Mouse (Mus musculus): ENCODE measurements around the gene Ap2b1. TPM values are rescaled to one million over a fixed set of nuclear protein-coding genes. Genes with fewer than 3 reads are reported as not detected.

The Ap2b1 gene
- polyA plus RNA-seq, 1 experiment, result 130 TPM

DNA sequence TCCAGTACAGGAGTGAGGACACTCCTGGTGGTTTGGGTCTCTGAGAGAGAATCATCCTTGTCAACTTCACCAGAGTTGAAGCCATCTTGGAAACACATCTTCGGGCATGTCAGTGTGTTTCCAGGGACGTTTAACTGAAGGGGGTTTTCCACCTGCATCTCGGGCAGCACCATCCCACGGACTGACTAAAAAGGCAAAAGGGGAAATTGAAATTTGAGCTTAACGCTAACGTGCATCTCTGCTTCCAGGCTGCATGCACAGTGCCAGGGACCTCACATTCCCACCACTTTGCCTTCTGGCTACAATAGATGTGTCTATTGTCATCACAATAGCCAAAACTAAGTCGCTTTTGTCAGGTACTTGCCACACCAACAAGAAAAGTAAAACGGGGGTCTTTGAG is 109.4 kb downstream of the Ap2b1 start:
- H3K4me3 ChIP-seq (ENCODE audit: insufficient read depth, low read length), result no peak overlapping the region
- H3K4me1 ChIP-seq (ENCODE audit: control insufficient read depth, insufficient read depth, low read length), result peaks cover 14% of the 10 kb centered on the region
- H3K27ac ChIP-seq (ENCODE audit: insufficient read depth, low read length), result no peak overlapping the region
- TF ChIP-seq POLR2A (IDR thresholded peaks at IDR 0.05; ENCODE audit: extremely low read depth, insufficient read depth, low read length) (no peak), CTCF (IDR thresholded peaks at IDR 0.05; ENCODE audit: extremely low read depth, insufficient read depth, low read length) (no peak)

DNA sequence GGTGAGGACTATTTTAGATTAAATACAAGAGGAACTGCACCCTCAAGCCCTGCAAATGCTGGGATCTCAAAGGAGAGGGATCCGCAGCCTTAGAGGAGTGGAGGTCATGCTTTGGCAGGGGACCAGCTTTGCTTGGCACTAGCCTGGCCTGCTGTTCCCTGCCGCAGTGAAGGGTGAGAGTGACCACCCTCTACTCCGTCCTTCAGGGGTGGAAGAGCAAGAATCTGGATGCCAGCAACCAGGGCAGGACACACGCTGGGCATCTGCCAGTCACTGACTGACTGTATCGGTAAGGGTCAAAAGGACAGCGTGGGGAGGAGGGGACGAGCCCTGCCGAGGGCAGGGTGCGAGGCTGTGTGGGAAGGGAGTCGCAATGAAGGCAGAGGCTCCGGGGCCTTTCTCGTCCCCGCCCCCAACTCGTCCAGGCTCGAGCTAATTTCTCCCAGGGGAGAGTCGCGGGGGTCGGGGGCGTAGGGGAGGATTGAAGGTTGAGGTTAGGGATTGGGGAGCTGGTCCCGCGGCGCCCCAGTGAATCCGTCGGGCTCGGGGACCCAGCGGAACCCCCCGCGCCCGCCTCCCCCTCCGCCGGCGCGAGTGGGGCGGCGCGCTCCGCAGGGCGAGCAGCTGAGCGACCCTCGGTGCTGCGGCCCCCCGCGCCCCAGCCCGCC is 110.4 kb downstream of the Ap2b1 start, which contains the start of gene Rasl10b:
Rasl10b (plus strand) TSS at position 51 of the 668 bp plus-strand sequence.
- no peak for TF ChIP-seq CTCF (IDR thresholded peaks at IDR 0.05; ENCODE audit: extremely low read depth, insufficient read depth, low read length)
- TF ChIP-seq POLR2A (IDR thresholded peaks at IDR 0.05; ENCODE audit: extremely low read depth, insufficient read depth, low read length), result no peak
- Histone ChIP-seq H3K4me3 (ENCODE audit: insufficient read depth, low read length) (peak within 1 kb of the TSS; percentile 57), H3K27ac (ENCODE audit: insufficient read depth, low read length) (peak within 1 kb of the TSS; percentile 63), H3K4me1 (ENCODE audit: control insufficient read depth, insufficient read depth, low read length) (peaks cover 16% of the 10 kb centered on the region)

DNA sequence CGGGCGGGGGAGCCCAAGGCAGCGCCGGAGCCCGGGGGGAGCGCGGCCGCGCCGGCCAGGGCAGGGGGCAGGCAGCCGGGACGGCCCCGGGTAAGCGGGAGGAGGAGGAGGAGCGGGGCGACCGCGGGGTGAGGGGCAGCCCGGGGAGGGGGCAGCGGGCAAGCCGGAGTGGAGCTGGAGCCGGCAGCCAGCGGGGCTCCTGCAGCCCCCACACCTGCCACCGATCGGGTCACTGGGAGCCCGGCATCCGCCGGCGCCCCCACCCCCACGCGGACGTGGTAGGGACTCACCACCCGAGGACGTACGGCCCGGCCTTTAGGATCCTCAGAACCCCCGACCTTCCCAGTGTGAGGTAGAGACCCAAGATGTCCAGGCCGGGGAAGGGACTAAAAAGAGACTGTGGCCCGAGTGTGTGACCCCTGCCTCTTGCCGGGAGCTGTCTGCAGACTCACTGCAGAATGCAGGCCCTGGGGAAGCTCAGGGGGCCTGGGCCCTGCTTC is 111.0 kb downstream of the Ap2b1 start:
- TF ChIP-seq CTCF (IDR thresholded peaks at IDR 0.05; ENCODE audit: extremely low read depth, insufficient read depth, low read length) (no peak), POLR2A (IDR thresholded peaks at IDR 0.05; ENCODE audit: extremely low read depth, insufficient read depth, low read length) (no peak)
- Histone ChIP-seq H3K27ac (ENCODE audit: insufficient read depth, low read length) (peak overlapping the region; percentile 63), H3K4me1 (ENCODE audit: control insufficient read depth, insufficient read depth, low read length) (peaks cover 16% of the 10 kb centered on the region), H3K4me3 (ENCODE audit: insufficient read depth, low read length) (peak overlapping the region; percentile 57)

DNA sequence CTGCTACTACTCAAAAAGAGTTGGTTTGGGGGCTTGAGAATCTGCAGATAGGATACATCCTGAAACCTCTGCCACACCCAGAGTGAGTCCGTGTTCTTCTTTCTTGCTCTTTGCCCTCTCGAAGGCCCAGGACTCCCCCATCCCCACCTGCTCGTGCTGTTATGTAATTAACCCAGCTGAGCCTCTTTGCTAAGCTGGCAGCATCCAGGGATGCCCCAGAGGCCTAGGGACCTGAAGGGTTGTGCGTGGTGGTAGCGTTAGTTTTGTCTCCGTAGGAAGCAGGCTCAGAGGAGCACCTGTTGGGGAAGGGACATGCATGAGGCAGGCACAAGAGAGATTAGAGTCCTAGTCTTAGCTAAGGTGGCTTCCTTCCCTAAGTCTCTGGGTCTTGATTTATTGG is 111.7 kb downstream of the Ap2b1 start:
- peak overlapping the region; percentile 57 for H3K4me3 ChIP-seq (ENCODE audit: insufficient read depth, low read length)
- peak overlapping the region; percentile 63; the same call in 1 of the 2 replicates for H3K27ac ChIP-seq (ENCODE audit: insufficient read depth, low read length)
- peaks cover 16% of the 10 kb centered on the region for H3K4me1 ChIP-seq (ENCODE audit: control insufficient read depth, insufficient read depth, low read length)
- TF ChIP-seq CTCF (IDR thresholded peaks at IDR 0.05; ENCODE audit: extremely low read depth, insufficient read depth, low read length) (no peak), POLR2A (IDR thresholded peaks at IDR 0.05; ENCODE audit: extremely low read depth, insufficient read depth, low read length) (no peak)

DNA sequence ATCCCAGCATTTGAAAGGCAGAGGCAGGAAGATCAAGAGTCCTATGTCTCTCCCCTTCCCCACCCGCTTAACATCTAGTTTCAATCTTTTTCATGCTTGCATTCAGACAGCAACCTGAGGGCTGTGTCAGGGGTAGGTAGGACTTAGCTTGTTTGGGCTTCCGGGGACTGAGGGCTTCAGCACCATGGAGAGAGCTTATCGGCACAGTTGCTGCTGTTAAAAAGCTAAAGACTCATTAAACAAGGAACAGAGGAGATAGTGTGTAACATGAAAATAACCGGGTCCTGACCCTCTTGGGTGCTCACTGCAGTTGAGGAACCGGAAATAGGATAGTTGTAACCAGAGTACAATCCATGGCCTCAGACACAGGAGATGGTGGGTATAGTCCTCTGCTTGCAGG is 118.3 kb downstream of the Ap2b1 start:
- no peak overlapping the region for H3K4me3 ChIP-seq (ENCODE audit: insufficient read depth, low read length)
- H3K4me1 ChIP-seq (ENCODE audit: control insufficient read depth, insufficient read depth, low read length), result peaks cover 11% of the 10 kb centered on the region
- TF ChIP-seq POLR2A (IDR thresholded peaks at IDR 0.05; ENCODE audit: extremely low read depth, insufficient read depth, low read length) (no peak), CTCF (IDR thresholded peaks at IDR 0.05; ENCODE audit: extremely low read depth, insufficient read depth, low read length) (no peak)
- no peak overlapping the region for H3K27ac ChIP-seq (ENCODE audit: insufficient read depth, low read length)

DNA sequence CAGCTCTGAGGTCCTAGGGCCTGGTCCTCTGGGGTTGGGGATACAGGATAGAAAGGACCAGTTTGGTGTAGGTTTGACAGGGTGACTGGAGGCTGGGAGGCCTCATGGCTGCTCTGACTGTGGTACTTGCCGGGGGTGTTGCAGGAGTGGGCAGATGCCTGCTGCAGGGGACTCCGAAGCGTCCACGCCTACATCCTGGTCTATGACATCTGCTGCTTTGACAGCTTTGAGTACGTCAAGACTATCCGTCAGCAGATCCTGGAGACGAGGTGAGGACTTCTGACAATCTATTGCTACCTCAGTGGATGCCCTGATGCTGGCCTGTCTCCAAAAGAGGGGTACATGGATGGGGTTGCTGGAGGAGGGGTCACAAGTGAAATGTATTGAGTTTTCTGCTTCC is 118.9 kb downstream of the Ap2b1 start:
- TF ChIP-seq CTCF (IDR thresholded peaks at IDR 0.05; ENCODE audit: extremely low read depth, insufficient read depth, low read length), result no peak
- no peak for TF ChIP-seq POLR2A (IDR thresholded peaks at IDR 0.05; ENCODE audit: extremely low read depth, insufficient read depth, low read length)
- H3K4me3 ChIP-seq (ENCODE audit: insufficient read depth, low read length), result no peak overlapping the region
- H3K27ac ChIP-seq (ENCODE audit: insufficient read depth, low read length), result no peak overlapping the region; the same call in 1 of the 2 replicates

DNA sequence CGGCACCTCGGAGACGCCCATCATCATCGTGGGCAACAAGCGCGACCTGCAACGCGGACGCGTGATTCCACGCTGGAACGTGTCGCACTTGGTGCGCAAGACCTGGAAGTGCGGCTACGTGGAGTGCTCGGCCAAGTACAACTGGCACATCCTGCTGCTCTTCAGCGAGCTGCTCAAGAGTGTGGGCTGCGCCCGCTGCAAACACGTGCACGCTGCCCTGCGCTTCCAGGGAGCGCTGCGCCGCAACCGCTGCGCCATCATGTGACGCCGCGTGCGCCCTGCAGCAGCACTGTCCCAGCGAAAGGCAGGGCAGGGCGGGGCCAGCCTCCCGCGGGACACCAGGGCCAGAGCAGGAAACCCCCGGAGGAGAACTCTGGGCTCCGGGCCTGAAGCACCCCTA is 119.7 kb downstream of the Ap2b1 start:
- H3K27ac ChIP-seq (ENCODE audit: insufficient read depth, low read length), result no peak overlapping the region
- TF ChIP-seq POLR2A (IDR thresholded peaks at IDR 0.05; ENCODE audit: extremely low read depth, insufficient read depth, low read length), result no peak
- TF ChIP-seq CTCF (IDR thresholded peaks at IDR 0.05; ENCODE audit: extremely low read depth, insufficient read depth, low read length), result no peak
- peaks cover 6% of the 10 kb centered on the region for H3K4me1 ChIP-seq (ENCODE audit: control insufficient read depth, insufficient read depth, low read length)
- peak overlapping the region; percentile 3; the same call in 1 of the 2 replicates for H3K4me3 ChIP-seq (ENCODE audit: insufficient read depth, low read length)

More for the DNA sequence above, 118.9 kb downstream of the Ap2b1 start:
- peaks cover 9% of the 10 kb centered on the region for H3K4me1 ChIP-seq (ENCODE audit: control insufficient read depth, insufficient read depth, low read length)

DNA sequence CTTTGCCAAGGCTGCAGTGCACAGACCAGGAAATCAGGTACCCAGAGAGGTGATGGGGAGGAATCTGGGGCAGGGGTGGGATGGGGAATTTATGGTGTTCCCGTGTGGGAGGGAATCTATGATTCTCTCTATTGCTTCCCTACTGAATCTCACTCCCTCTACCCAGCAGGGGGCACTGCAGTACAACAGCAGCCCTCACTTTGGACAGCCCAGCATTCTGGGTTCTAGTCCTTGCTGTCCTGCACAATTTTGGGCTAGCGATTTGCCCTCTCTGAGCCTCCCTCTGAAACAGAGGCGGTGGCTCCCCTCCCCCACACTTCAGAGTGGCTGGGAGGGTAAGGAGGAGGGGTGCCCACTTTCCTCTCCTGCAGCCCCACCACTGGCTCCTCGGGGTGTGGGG is 121.5 kb downstream of the Ap2b1 start:
- Histone ChIP-seq H3K4me3 (ENCODE audit: insufficient read depth, low read length) (no peak overlapping the region), H3K4me1 (ENCODE audit: control insufficient read depth, insufficient read depth, low read length) (peaks cover 3% of the 10 kb centered on the region), H3K27ac (ENCODE audit: insufficient read depth, low read length) (no peak overlapping the region)
- peak; percentile 54 for TF ChIP-seq CTCF (IDR thresholded peaks at IDR 0.05; ENCODE audit: extremely low read depth, insufficient read depth, low read length)
- no peak for TF ChIP-seq POLR2A (IDR thresholded peaks at IDR 0.05; ENCODE audit: extremely low read depth, insufficient read depth, low read length)

DNA sequence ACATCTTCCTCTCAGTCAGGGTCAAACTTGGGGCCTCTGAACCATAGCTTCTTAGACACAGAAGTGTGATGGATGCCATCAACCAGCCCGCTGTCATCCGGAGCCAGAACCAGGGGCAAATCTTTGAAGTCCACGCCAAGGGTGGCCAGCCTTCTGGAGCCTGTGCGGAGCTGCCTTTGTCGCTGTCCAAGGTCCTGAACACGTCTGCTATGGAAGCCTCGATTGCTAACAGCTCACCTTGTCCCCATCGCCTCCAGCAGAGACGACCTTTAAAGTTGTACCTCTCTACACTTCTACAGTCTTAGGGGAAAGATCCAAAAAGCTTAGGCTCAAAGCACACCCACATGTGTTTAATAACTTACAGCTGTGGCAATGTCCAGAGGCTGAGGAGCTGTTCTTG is 122.5 kb downstream of the Ap2b1 start:
- Histone ChIP-seq H3K4me3 (ENCODE audit: insufficient read depth, low read length) (no peak overlapping the region), H3K4me1 (ENCODE audit: control insufficient read depth, insufficient read depth, low read length) (peaks cover 3% of the 10 kb centered on the region; the same call in 1 of the 2 replicates), H3K27ac (ENCODE audit: insufficient read depth, low read length) (no peak overlapping the region)
- TF ChIP-seq CTCF (IDR thresholded peaks at IDR 0.05; ENCODE audit: extremely low read depth, insufficient read depth, low read length) (no peak), POLR2A (IDR thresholded peaks at IDR 0.05; ENCODE audit: extremely low read depth, insufficient read depth, low read length) (no peak)

DNA sequence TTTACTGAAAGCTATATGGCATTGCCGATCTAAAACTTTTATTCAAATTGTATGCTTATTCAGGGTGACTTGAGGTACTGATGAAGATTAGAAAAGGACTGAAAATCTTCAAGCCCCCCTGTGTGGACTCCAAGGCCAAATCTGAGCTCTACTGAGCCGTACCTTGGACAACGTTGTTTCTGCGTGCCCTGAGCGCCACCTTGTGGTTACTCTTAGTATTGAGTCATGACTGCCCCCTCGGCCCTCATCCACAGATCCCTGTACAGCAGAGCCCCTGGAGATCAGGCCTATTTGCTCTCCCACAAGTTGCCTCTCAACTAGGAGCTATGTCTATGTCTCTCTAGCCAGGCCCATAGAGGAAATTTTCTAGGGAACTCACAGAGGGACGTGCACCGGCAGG is 125.9 kb downstream of the Ap2b1 start:
- Histone ChIP-seq H3K4me3 (ENCODE audit: insufficient read depth, low read length) (no peak overlapping the region), H3K27ac (ENCODE audit: insufficient read depth, low read length) (no peak overlapping the region), H3K4me1 (ENCODE audit: control insufficient read depth, insufficient read depth, low read length) (no peaks in the 10 kb centered on the region)
- TF ChIP-seq POLR2A (IDR thresholded peaks at IDR 0.05; ENCODE audit: extremely low read depth, insufficient read depth, low read length) (no peak), CTCF (IDR thresholded peaks at IDR 0.05; ENCODE audit: extremely low read depth, insufficient read depth, low read length) (peak; percentile 97)
